Mouse (Mus musculus) stomach, postnatal 0 days (tissue): Measurements from ENCODE around the gene Fcmr.

Experiments used
- CTCF ChIP-seq: IDR thresholded peaks from 2 replicates; pipeline ENCODE4 v1.5.1; 2016; ENCODE audit warnings: antibody characterized with exemption, low read depth, mild to moderate bottlenecking, moderate library complexity
- EP300 ChIP-seq: optimal IDR thresholded peaks from 2 replicates; pipeline ENCODE3; 2016; ENCODE audit warnings: antibody characterized with exemption

DNA sequence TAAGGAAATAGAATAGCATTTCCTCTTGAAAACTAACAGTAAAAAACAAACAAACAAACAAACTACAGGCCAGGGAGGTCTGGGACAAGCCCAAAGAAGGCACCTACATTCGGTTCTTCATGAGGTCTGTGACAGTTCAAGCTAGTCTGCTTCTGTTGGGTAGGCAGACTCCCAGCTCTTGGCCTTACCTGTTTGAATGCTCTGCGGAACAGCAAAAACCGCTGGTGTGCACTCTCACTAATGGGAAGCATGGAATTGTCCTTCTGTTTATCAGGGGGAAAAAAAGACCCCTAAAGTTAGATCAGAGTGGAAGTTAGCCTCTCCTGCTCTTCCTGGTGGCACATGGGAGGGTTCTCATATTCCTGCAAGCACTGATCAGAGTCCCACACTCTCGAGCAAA lies 17.7 kb downstream of the Fcmr start:
- TF ChIP-seq CTCF: no peak
- no peak for TF ChIP-seq EP300
